In the genomic region with DNA sequence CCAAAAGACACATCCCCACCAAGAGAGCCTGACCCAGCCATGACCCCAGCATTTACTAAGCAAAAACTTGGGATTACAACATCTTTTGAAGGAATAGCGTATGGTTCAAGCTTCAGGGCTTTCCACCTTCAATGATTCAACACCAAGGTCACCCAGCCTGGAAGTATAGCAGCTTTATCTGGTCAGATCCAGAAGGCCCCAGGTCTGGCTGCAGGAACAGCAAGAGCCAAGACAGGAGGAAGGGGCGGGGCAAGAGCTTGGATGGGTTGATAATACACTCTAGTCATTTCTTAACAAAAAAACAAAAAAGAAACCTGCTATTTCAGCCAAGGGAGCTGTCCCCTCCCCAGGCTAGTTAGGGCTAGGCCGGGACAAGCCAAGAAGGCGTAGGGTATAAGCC, we compare ENCODE assay signal across 16 mouse cellular contexts. TPM values are rescaled to one million over a fixed set of nuclear protein-coding genes. Genes with fewer than 3 reads are reported as not detected.
DNase-seq lines count a peak whose midpoint lies in the region; ATAC-seq lines count a peak whose summit lies in the region.
"Had no signal": no experiment of that assay in that cellular context is flagged by ENCODE, and none has a peak within 500 bp of the region (broad histone marks: within the 10 kb centered on the region; RNA-seq: fewer than 3 reads in every experiment).

No protein-coding gene starts in this region.

- H3K27me3 ChIP-seq in forebrain, embryonic 10.5 days (ENCODE audit: poor library complexity, severe bottlenecking) = peaks cover 29% of the 10 kb centered on the region
- H3K27me3 ChIP-seq in forebrain, embryonic 16.5 days (replicated peaks; ENCODE audit: control insufficient read depth, insufficient read depth, low read length) = no peaks in the 10 kb centered on the region
- no peaks in the 10 kb centered on the region for H3K27me3 ChIP-seq in megakaryocyte, embryonic 14.5 days (replicated peaks)
- no peaks in the 10 kb centered on the region for H3K27me3 ChIP-seq in liver, embryonic 13.5 days
- 0 out of 2 replicates have a peak, but pooled peaks cover 3% of the 10 kb centered on the region for H3K27me3 ChIP-seq in limb, embryonic 10.5 days (ENCODE audit: low read depth, poor library complexity, severe bottlenecking)

- H3K4me1 ChIP-seq in forebrain, embryonic 10.5 days = peaks cover 86% of the 10 kb centered on the region
- peaks cover 15% of the 10 kb centered on the region for H3K4me1 ChIP-seq in forebrain, embryonic 16.5 days (replicated peaks; ENCODE audit: control insufficient read depth, insufficient read depth, low read length)
- peaks cover 88% of the 10 kb centered on the region for H3K4me1 ChIP-seq in megakaryocyte, embryonic 14.5 days
- peaks cover 92% of the 10 kb centered on the region for H3K4me1 ChIP-seq in liver, embryonic 13.5 days (replicated peaks)
- H3K4me1 ChIP-seq in limb, embryonic 10.5 days = peaks cover 83% of the 10 kb centered on the region

- peak overlapping the region; percentile 21; the same call in 1 of the 2 replicates for H3K27ac ChIP-seq in forebrain, embryonic 10.5 days
- no peak overlapping the region for H3K27ac ChIP-seq in forebrain, embryonic 16.5 days (ENCODE audit: low read length)
- peak overlapping the region; percentile 89 for H3K27ac ChIP-seq in liver, embryonic 13.5 days
- no peak overlapping the region for H3K27ac ChIP-seq in limb, embryonic 10.5 days
- H3K27ac ChIP-seq: neural tube, embryonic 15.5 days had no signal

- H3K4me2 ChIP-seq in forebrain, embryonic 16.5 days (ENCODE audit: low read length) = no peak overlapping the region
- peak overlapping the region; percentile 97 for H3K4me2 ChIP-seq in liver, embryonic 13.5 days
- H3K4me2 ChIP-seq: neural tube, embryonic 15.5 days had no signal

- no peak overlapping the region for H3K4me3 ChIP-seq in forebrain, embryonic 10.5 days
- H3K4me3 ChIP-seq in forebrain, embryonic 16.5 days (replicated peaks; ENCODE audit: low read length) = no peak overlapping the region
- peak overlapping the region; percentile 99 for H3K4me3 ChIP-seq in megakaryocyte, embryonic 14.5 days (replicated peaks)
- peak overlapping the region; percentile 84 for H3K4me3 ChIP-seq in liver, embryonic 13.5 days (replicated peaks)
- no peak overlapping the region for H3K4me3 ChIP-seq in limb, embryonic 10.5 days
- H3K4me3 ChIP-seq: erythroblast, embryonic 14.5 days; layer of hippocampus, adult 2 months; neural tube, embryonic 15.5 days had no signal

- no peak overlapping the region for H3K9ac ChIP-seq in forebrain, embryonic 16.5 days (replicated peaks; ENCODE audit: low read depth, low read length)
- H3K9ac ChIP-seq in liver, embryonic 13.5 days = peak overlapping the region; percentile 85
- H3K9ac ChIP-seq: neural tube, embryonic 15.5 days had no signal

- intact Hi-C loops in left cerebral cortex, postnatal 25 days (cut with DNase I) = no loop called here

- 88% methylated on average over 4 of the region's 4 CpGs for WGBS in forebrain, embryonic 10.5 days
- 92% methylated on average over 4 of the region's 4 CpGs for WGBS in forebrain, embryonic 16.5 days
- WGBS in liver, embryonic 13.5 days (ENCODE audit: insufficient replicate concordance) = 23% methylated on average over 4 of the region's 4 CpGs
- WGBS in limb, embryonic 10.5 days = 92% methylated on average over 4 of the region's 4 CpGs

- ATAC-seq in forebrain, embryonic 16.5 days = no peak
- ATAC-seq in megakaryocyte, adult 5-6 weeks (ENCODE audit: poor library complexity, severe bottlenecking) = no peak
- peak; percentile 26; the same call in 1 of the 2 replicates for ATAC-seq in liver, embryonic 13.5 days (ENCODE audit: low read depth)
- ATAC-seq in frontal cortex, adult (ENCODE audit: low TSS enrichment) = no peak
- ATAC-seq: midbrain, embryonic 16.5 days had no signal

- DNase-seq in forebrain, embryonic 10.5 days (ENCODE audit: extremely low spot score, low spot score) = no peak
- peak; percentile 71 for DNase-seq in liver, embryonic 13.5 days
- no peak for DNase-seq in limb, embryonic 10.5 days (ENCODE audit: low spot score)
- DNase-seq in left cerebral cortex, postnatal 25 days (ENCODE audit: low spot score in 2 of 2) = no peak
- DNase-seq: adrenal gland, postnatal 14 days; lung, postnatal 10 days; right cerebral cortex, adult 18-20 months had no signal

- H3K9me3 ChIP-seq in forebrain, embryonic 10.5 days = no peaks in the 10 kb centered on the region
- H3K9me3 ChIP-seq in forebrain, embryonic 16.5 days (ENCODE audit: control insufficient read depth, low read length) = no peaks in the 10 kb centered on the region
- H3K9me3 ChIP-seq in megakaryocyte, embryonic 14.5 days = no peaks in the 10 kb centered on the region
- no peaks in the 10 kb centered on the region for H3K9me3 ChIP-seq in liver, embryonic 13.5 days (replicated peaks)
- H3K9me3 ChIP-seq in limb, embryonic 10.5 days (replicated peaks) = no peaks in the 10 kb centered on the region
- H3K9me3 ChIP-seq: neural tube, embryonic 15.5 days had no signal

- peaks cover 28% of the 10 kb centered on the region for H3K36me3 ChIP-seq in forebrain, embryonic 10.5 days (replicated peaks)
- no peaks in the 10 kb centered on the region for H3K36me3 ChIP-seq in forebrain, embryonic 16.5 days (ENCODE audit: control insufficient read depth, insufficient read depth)
- H3K36me3 ChIP-seq in megakaryocyte, embryonic 14.5 days (replicated peaks; ENCODE audit: low read length) = peaks cover 62% of the 10 kb centered on the region
- peaks cover 26% of the 10 kb centered on the region for H3K36me3 ChIP-seq in liver, embryonic 13.5 days
- H3K36me3 ChIP-seq in limb, embryonic 10.5 days = peaks cover 40% of the 10 kb centered on the region

RNA-seq across cellular contexts. Expression of gene Gm49510, which starts 2.0 kb away (rescaled TPM):
- polyA plus RNA-seq in forebrain, embryonic 10.5 days (2016; fragmentation: Nextera tagmentation; extraction: Ambion mirVana) = 0.23 and 0.35 TPM in 2 replicates
- 0.19 and 0.30 TPM in 2 replicates for polyA plus RNA-seq in forebrain, embryonic 16.5 days (2015; fragmentation: Nextera tagmentation; extraction: Ambion mirVana)
- polyA plus RNA-seq in megakaryocyte, embryonic 14.5 days (2012; ENCODE audit: insufficient read depth, low replicate concordance) = 2.9 and 8.0 TPM in 2 replicates
- total RNA-seq in megakaryocyte, adult 5-6 weeks (2015) = not detected in 2 replicates
- 1.1 and 2.0 TPM in 2 replicates for total RNA-seq in megakaryocyte, adult 5-6 weeks (2017)
- polyA plus RNA-seq in liver, embryonic 13.5 days (2015; fragmentation: Nextera tagmentation; extraction: Ambion mirVana) = 0.15 and 0.16 TPM in 2 replicates
- 0.13 and 0.51 TPM in 2 replicates for polyA plus RNA-seq in limb, embryonic 10.5 days (2016; fragmentation: Nextera tagmentation; extraction: Ambion mirVana)
- total RNA-seq in left cerebral cortex, postnatal 25 days (2021) = under 1 TPM; 0.48 to 0.73 TPM
- total RNA-seq: adrenal gland, postnatal 14 days; heart, adult 8-10 months had no signal
- polyA plus RNA-seq: midbrain, embryonic 16.5 days; neural tube, embryonic 15.5 days had no signal

RNA-seq across cellular contexts. Expression of gene Sh3bp1, which starts 2.1 kb away (rescaled TPM):
- polyA plus RNA-seq in forebrain, embryonic 10.5 days (2016; fragmentation: Nextera tagmentation; extraction: Ambion mirVana) = 21.0 and 21.5 TPM in 2 replicates
- polyA plus RNA-seq in forebrain, embryonic 16.5 days (2015; fragmentation: Nextera tagmentation; extraction: Ambion mirVana) = 4.9 and 6.0 TPM in 2 replicates
- polyA plus RNA-seq in megakaryocyte, embryonic 14.5 days (2012; ENCODE audit: insufficient read depth, low replicate concordance) = 1,441 and 3,817 TPM in 2 replicates
- 46.5 and 53.3 TPM in 2 replicates for total RNA-seq in megakaryocyte, adult 5-6 weeks (2015)
- total RNA-seq in megakaryocyte, adult 5-6 weeks (2017) = 34.0 and 38.2 TPM in 2 replicates
- polyA plus RNA-seq in liver, embryonic 13.5 days (2015; fragmentation: Nextera tagmentation; extraction: Ambion mirVana) = 17.7 and 22.2 TPM in 2 replicates
- 51.1 and 51.2 TPM in 2 replicates for polyA plus RNA-seq in limb, embryonic 10.5 days (2016; fragmentation: Nextera tagmentation; extraction: Ambion mirVana)
- total RNA-seq in left cerebral cortex, postnatal 25 days (2021) = 10 to 100 TPM; 20.4 to 24.3 TPM

RNA-seq across cellular contexts. Expression of gene Pdxp, which starts 16.2 kb away (rescaled TPM):
- 26.1 and 26.9 TPM in 2 replicates for polyA plus RNA-seq in forebrain, embryonic 10.5 days (2016; fragmentation: Nextera tagmentation; extraction: Ambion mirVana)
- 96.4 and 102 TPM in 2 replicates for polyA plus RNA-seq in forebrain, embryonic 16.5 days (2015; fragmentation: Nextera tagmentation; extraction: Ambion mirVana)
- polyA plus RNA-seq in megakaryocyte, embryonic 14.5 days (2012; ENCODE audit: insufficient read depth, low replicate concordance) = 8.6 and 29.8 TPM in 2 replicates
- 3.5 and 5.1 TPM in 2 replicates for total RNA-seq in megakaryocyte, adult 5-6 weeks (2015)
- total RNA-seq in megakaryocyte, adult 5-6 weeks (2017) = 2.1 and 2.6 TPM in 2 replicates
- 6.9 and 7.4 TPM in 2 replicates for polyA plus RNA-seq in liver, embryonic 13.5 days (2015; fragmentation: Nextera tagmentation; extraction: Ambion mirVana)
- 37.1 and 40.8 TPM in 2 replicates for polyA plus RNA-seq in limb, embryonic 10.5 days (2016; fragmentation: Nextera tagmentation; extraction: Ambion mirVana)
- total RNA-seq in left cerebral cortex, postnatal 25 days (2021) = 100 to 1,000 TPM; 165 to 180 TPM

RNA-seq across cellular contexts. Expression of gene Gga1, which starts 20.5 kb away (rescaled TPM):
- polyA plus RNA-seq in forebrain, embryonic 10.5 days (2016; fragmentation: Nextera tagmentation; extraction: Ambion mirVana) = 46.8 and 52.6 TPM in 2 replicates
- 61.3 and 67.4 TPM in 2 replicates for polyA plus RNA-seq in forebrain, embryonic 16.5 days (2015; fragmentation: Nextera tagmentation; extraction: Ambion mirVana)
- polyA plus RNA-seq in megakaryocyte, embryonic 14.5 days (2012; ENCODE audit: insufficient read depth, low replicate concordance) = 198 and 388 TPM in 2 replicates
- total RNA-seq in megakaryocyte, adult 5-6 weeks (2015) = 46.0 and 52.6 TPM in 2 replicates
- 20.8 and 28.9 TPM in 2 replicates for total RNA-seq in megakaryocyte, adult 5-6 weeks (2017)
- 20.7 and 23.7 TPM in 2 replicates for polyA plus RNA-seq in liver, embryonic 13.5 days (2015; fragmentation: Nextera tagmentation; extraction: Ambion mirVana)
- polyA plus RNA-seq in limb, embryonic 10.5 days (2016; fragmentation: Nextera tagmentation; extraction: Ambion mirVana) = 49.9 and 56.5 TPM in 2 replicates
- total RNA-seq in left cerebral cortex, postnatal 25 days (2021) = 10 to 100 TPM; 58.0 to 61.2 TPM

RNA-seq across cellular contexts. Expression of gene Lgals1, which starts 29.0 kb away (rescaled TPM):
- polyA plus RNA-seq in forebrain, embryonic 10.5 days (2016; fragmentation: Nextera tagmentation; extraction: Ambion mirVana) = 200 and 217 TPM in 2 replicates
- 51.9 and 95.5 TPM in 2 replicates for polyA plus RNA-seq in forebrain, embryonic 16.5 days (2015; fragmentation: Nextera tagmentation; extraction: Ambion mirVana)
- 75.3 and 689 TPM in 2 replicates for polyA plus RNA-seq in megakaryocyte, embryonic 14.5 days (2012; ENCODE audit: insufficient read depth, low replicate concordance)
- total RNA-seq in megakaryocyte, adult 5-6 weeks (2015) = 851 and 870 TPM in 2 replicates
- 1,185 and 1,205 TPM in 2 replicates for total RNA-seq in megakaryocyte, adult 5-6 weeks (2017)
- polyA plus RNA-seq in liver, embryonic 13.5 days (2015; fragmentation: Nextera tagmentation; extraction: Ambion mirVana) = 683 and 710 TPM in 2 replicates
- 292 and 458 TPM in 2 replicates for polyA plus RNA-seq in limb, embryonic 10.5 days (2016; fragmentation: Nextera tagmentation; extraction: Ambion mirVana)
- total RNA-seq in left cerebral cortex, postnatal 25 days (2021) = 10 to 100 TPM; 19.6 to 21.3 TPM

Comparison
In these comparisons a context has a peak if more than half of its experiments do, and no peak if none do; other contexts are left out.
1. H3K27ac ChIP-seq: peak in forebrain, embryonic 10.5 days (single experiment) and liver, embryonic 13.5 days (single experiment); none in forebrain, embryonic 16.5 days (single experiment) and limb, embryonic 10.5 days (single experiment).
2. H3K4me3 ChIP-seq: peak in megakaryocyte, embryonic 14.5 days (single experiment) and liver, embryonic 13.5 days (single experiment); none in forebrain, embryonic 10.5 days (single experiment), forebrain, embryonic 16.5 days (single experiment) and limb, embryonic 10.5 days (single experiment).
3. RNA of gene Sh3bp1, which starts 2.1 kb away (polyA plus RNA-seq): 1,441 to 3,817 TPM in megakaryocyte, embryonic 14.5 days; 51.1 to 51.2 TPM in limb, embryonic 10.5 days, 21.0 to 21.5 TPM in forebrain, embryonic 10.5 days, 17.7 to 22.2 TPM in liver, embryonic 13.5 days and 4.9 to 6.0 TPM in forebrain, embryonic 16.5 days; every median in the first group is over 10 times any median in the second.